Mouse (Mus musculus) CH12.LX (cell line): ENCODE data around the gene Htra2. TPM values are rescaled to one million over a fixed set of nuclear protein-coding genes. Genes with fewer than 3 reads are reported as not detected.

Experiments used
- DNase-seq: peaks from one replicate; pipeline ENCODE4 v3.0.0-alpha.2; 2013; ENCODE audit errors: extremely low read depth
- H3K27ac ChIP-seq: 2 replicates; pipeline ENCODE4 v1.5.1; 2012; ENCODE audit warnings: low read depth, mild to moderate bottlenecking, control low read depth, moderate library complexity; ENCODE audit not compliant: insufficient read depth
- H3K27me3 ChIP-seq: replicated peaks from 2 replicates; pipeline ENCODE3; 2012; ENCODE audit warnings: inconsistent platforms
- H3K36me3 ChIP-seq, 2 experiments: replicated peaks in 1 of 2; 2 replicates each; pipeline versions ENCODE3 to v1.6.1; 2012; ENCODE audit warnings: inconsistent platforms in 1 of 2, low read length in 1 of 2, mild to moderate bottlenecking in 1 of 2, mixed read lengths in 1 of 2, moderate library complexity in 1 of 2; ENCODE audit not compliant: control insufficient read depth in 1 of 2, insufficient read depth in 1 of 2
- H3K4me1 ChIP-seq, 2 experiments: 2 replicates each; pipeline ENCODE4 v1.6.1; 2012; ENCODE audit warnings: inconsistent platforms in 1 of 2, moderate library complexity in 1 of 2; ENCODE audit not compliant: insufficient read depth in 2 of 2, control insufficient read depth in 1 of 2
- H3K4me2 ChIP-seq: 2 replicates; pipeline ENCODE4 v1.6.1; 2012; ENCODE audit warnings: low read depth, mild to moderate bottlenecking, control low read depth; ENCODE audit not compliant: poor library complexity, insufficient read depth, severe bottlenecking
- H3K4me3 ChIP-seq, 3 experiments: fragments of 150-350 bp in 1 of 3; sonication (generic) in 1 of 3; replicated peaks in 1 of 3; 2 replicates each; pipeline versions ENCODE3 to v1.5.1; 2011 to 2012; ENCODE audit warnings: low read depth in 2 of 3, low read length in 2 of 3, mild to moderate bottlenecking in 2 of 3, moderate library complexity in 2 of 3, control low read depth in 1 of 3, improper control_type of control experiment in 1 of 3, inconsistent platforms in 1 of 3, mixed read lengths in 1 of 3; ENCODE audit not compliant: poor library complexity in 1 of 3
- H3K79me2 ChIP-seq: replicated peaks from 2 replicates; pipeline ENCODE4 v1.6.1; 2012; ENCODE audit warnings: mild to moderate bottlenecking, moderate library complexity; ENCODE audit not compliant: control insufficient read depth, poor library complexity, insufficient read depth, severe bottlenecking; ENCODE audit errors: extremely low read depth
- H3K9ac ChIP-seq: 2 replicates; pipeline ENCODE4 v1.6.1; 2012; ENCODE audit warnings: low read depth, mild to moderate bottlenecking, control low read depth, moderate library complexity; ENCODE audit not compliant: insufficient read depth
- H3K9me3 ChIP-seq: replicated peaks from 2 replicates; pipeline ENCODE3; 2012; ENCODE audit warnings: low read length, inconsistent platforms, mixed read lengths
- BHLHE40 ChIP-seq: IDR thresholded peaks from 2 replicates; pipeline ENCODE4 v1.6.1; 2011; ENCODE audit warnings: mild to moderate bottlenecking, low read depth, low read length, improper control_type of control experiment
- CHD2 ChIP-seq: IDR thresholded peaks from 2 replicates; pipeline ENCODE4 v1.6.1; 2011; ENCODE audit warnings: low read length, improper control_type of control experiment
- ELF1 ChIP-seq: IDR thresholded peaks from 2 replicates; pipeline ENCODE4 v1.6.1; 2014; ENCODE audit warnings: low read depth, mild to moderate bottlenecking, inconsistent platforms, low read length, improper control_type of control experiment
- EP300 ChIP-seq: IDR thresholded peaks from 2 replicates; pipeline ENCODE4 v1.6.1; 2011; ENCODE audit warnings: low read length, improper control_type of control experiment
- ETS1 ChIP-seq: conservative IDR thresholded peaks from 2 replicates; pipeline ENCODE4 v1.6.1; 2012; ENCODE audit warnings: low read depth, mild to moderate bottlenecking, inconsistent platforms, low read length, improper control_type of control experiment, moderate library complexity
- GABPA ChIP-seq: IDR thresholded peaks from 2 replicates; pipeline ENCODE4 v1.6.1; 2012; ENCODE audit warnings: low read depth, low read length, improper control_type of control experiment, inconsistent platforms; ENCODE audit not compliant: insufficient replicate concordance
- HCFC1 ChIP-seq: IDR thresholded peaks from 2 replicates; pipeline ENCODE4 v1.6.1; 2012; ENCODE audit warnings: low read depth, mild to moderate bottlenecking, inconsistent platforms, low read length, improper control_type of control experiment
- JUN ChIP-seq: IDR thresholded peaks from 2 replicates; pipeline ENCODE4 v1.6.1; 2011; ENCODE audit warnings: low read depth, mild to moderate bottlenecking, low read length, improper control_type of control experiment, moderate library complexity; ENCODE audit not compliant: insufficient read depth
- MAFK ChIP-seq: IDR thresholded peaks from 2 replicates; pipeline ENCODE4 v1.6.1; 2011; ENCODE audit warnings: low read length, improper control_type of control experiment; ENCODE audit not compliant: insufficient replicate concordance
- MAX ChIP-seq: IDR thresholded peaks from 2 replicates; pipeline ENCODE4 v1.6.1; 2011; ENCODE audit warnings: low read length, improper control_type of control experiment
- MAZ ChIP-seq: IDR thresholded peaks from 2 replicates; pipeline ENCODE4 v1.6.1; 2012; ENCODE audit warnings: low read depth, mild to moderate bottlenecking, inconsistent platforms, low read length, improper control_type of control experiment, moderate library complexity
- MEF2A ChIP-seq: IDR thresholded peaks from 2 replicates; pipeline ENCODE4 v1.6.1; 2014; ENCODE audit warnings: low read depth, mild to moderate bottlenecking, inconsistent platforms, low read length, improper control_type of control experiment, borderline replicate concordance
- MYC ChIP-seq: IDR thresholded peaks from 2 replicates; pipeline ENCODE4 v1.6.1; 2011; ENCODE audit warnings: low read depth, mild to moderate bottlenecking, improper control_type of control experiment, low read length
- NELFE ChIP-seq: IDR thresholded peaks from 2 replicates; pipeline ENCODE4 v1.6.1; 2011; ENCODE audit warnings: low read depth, low read length, improper control_type of control experiment
- NRF1 ChIP-seq: IDR thresholded peaks from 2 replicates; pipeline ENCODE4 v1.6.1; 2014; ENCODE audit warnings: low read depth, mild to moderate bottlenecking, inconsistent platforms, low read length, improper control_type of control experiment, moderate library complexity
- PAX5 ChIP-seq: IDR thresholded peaks from 2 replicates; pipeline ENCODE4 v1.6.1; 2012; ENCODE audit warnings: low read length, inconsistent platforms, mixed read lengths
- POLR2A ChIP-seq: IDR thresholded peaks from 2 replicates; pipeline ENCODE4 v1.6.1; 2011; ENCODE audit warnings: low read depth, mild to moderate bottlenecking, improper control_type of control experiment, low read length
- POLR2AphosphoS2 ChIP-seq: IDR thresholded peaks from 2 replicates; pipeline ENCODE4 v1.6.1; 2011; ENCODE audit warnings: low read depth, low read length, improper control_type of control experiment
- RAD21 ChIP-seq: IDR thresholded peaks from 2 replicates; pipeline ENCODE4 v1.6.1; 2011; ENCODE audit warnings: low read depth, mild to moderate bottlenecking, low read length, improper control_type of control experiment, moderate library complexity
- SIN3A ChIP-seq: IDR thresholded peaks from 2 replicates; pipeline ENCODE4 v1.6.1; 2012; ENCODE audit warnings: low read length, improper control_type of control experiment, inconsistent platforms
- TBP ChIP-seq: conservative IDR thresholded peaks from 2 replicates; pipeline ENCODE4 v1.6.1; 2011; ENCODE audit warnings: low read depth, low read length, improper control_type of control experiment
- TCF12 ChIP-seq: IDR thresholded peaks from 2 replicates; pipeline ENCODE4 v1.6.1; 2014; ENCODE audit warnings: low read depth, mild to moderate bottlenecking, inconsistent platforms, low read length, improper control_type of control experiment
- USF1 ChIP-seq: IDR thresholded peaks from 2 replicates; pipeline ENCODE4 v1.6.1; 2014; ENCODE audit warnings: low read depth, mild to moderate bottlenecking, inconsistent platforms, low read length, improper control_type of control experiment
- ZC3H11A ChIP-seq: IDR thresholded peaks from 2 replicates; pipeline ENCODE4 v1.6.1; 2012; ENCODE audit warnings: low read depth, mild to moderate bottlenecking, inconsistent platforms, low read length, improper control_type of control experiment
- ZKSCAN1 ChIP-seq: IDR thresholded peaks from 2 replicates; pipeline ENCODE4 v1.6.1; 2012; ENCODE audit warnings: low read depth, inconsistent platforms, low read length, improper control_type of control experiment, borderline replicate concordance
- dilution Hi-C: fragments of 300-500 bp; cut with MboI; formaldehyde crosslinking; loops from 2 replicates; pipeline ENCODE4 v1.14.3; 2020; ENCODE audit warnings: low sequenced_read_pairs; ENCODE audit not compliant: extremely low pct_unique_long_range_greater_than_20kb, extremely low pct_ligation_motif_present
- in situ Hi-C: fragments of 300-500 bp; cut with MboI; formaldehyde crosslinking; loops from 3 replicates; pipeline ENCODE4 v1.14.3; 2019; ENCODE audit warnings: low sequenced_read_pairs, low pct_ligation_motif_present, low pct_unique_long_range_greater_than_20kb, mixed read lengths
- polyA plus RNA-seq: library from polyadenylated mRNA; unstranded; fragments of >175 nt; gene quantifications from 2 replicates; pipeline ENCODE4 v1.2.1, GENCODE M21; 2012; ENCODE audit warnings: low read depth; ENCODE audit not compliant: insufficient read length
- total RNA-seq, 2 experiments: library from RNA; depleted of rRNA; stranded (reverse); fragments of 300-350 nt in 1 of 2; fragments of >200 nt in 1 of 2; gene quantifications; 2 replicates each; pipeline ENCODE4 v1.2.3; 2012 to 2014

Gene Htra2
- total and polyA plus RNA-seq, 3 experiments = 113 to 185 (median 137) TPM

DNA sequence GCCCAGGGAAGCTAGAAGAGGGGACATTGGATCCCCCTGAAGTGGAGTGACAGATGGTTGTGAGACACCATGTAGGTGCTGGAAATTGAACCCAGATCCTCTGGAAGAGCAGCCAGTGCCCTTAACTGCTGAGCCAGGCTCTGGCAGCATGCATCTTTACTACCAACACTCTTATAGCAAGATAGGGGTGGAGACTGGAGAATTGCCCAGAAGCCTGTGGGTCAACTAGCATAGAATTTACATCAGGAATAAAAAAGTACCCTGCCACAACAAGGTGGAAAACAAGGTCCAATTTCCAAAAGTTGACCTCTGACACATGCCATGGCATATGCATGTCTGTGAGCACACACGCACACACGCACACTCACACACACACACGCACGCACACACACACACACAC lies 29.9 kb downstream of the Htra2 start:
- Histone ChIP-seq H3K79me2 (no peaks in the 10 kb centered on the region), H3K9ac (no peak overlapping the region), H3K27ac (no peak overlapping the region), H3K4me1 (peaks cover 23 to 56% of the 10 kb centered on the region in 2 experiments), H3K9me3 (no peaks in the 10 kb centered on the region), H3K36me3 (peaks cover 3 to 14% of the 10 kb centered on the region in 2 experiments), H3K4me3 (peak overlapping the region in 1 of 3 experiments; percentile 37), H3K27me3 (no peaks in the 10 kb centered on the region), H3K4me2 (no peak overlapping the region)
- dilution Hi-C loops (no loop called here), in situ Hi-C loops (no loop called here)
- no peak for DNase-seq
- no peak for TF ChIP-seq POLR2AphosphoS2
- no peak for TF ChIP-seq BHLHE40
- TF ChIP-seq EP300 = no peak
- no peak for TF ChIP-seq JUN
- no peak for TF ChIP-seq ZC3H11A
- no peak for TF ChIP-seq CHD2

- no peak for DNase-seq
- H3K4me2 ChIP-seq = no peak overlapping the region
- H3K9me3 ChIP-seq = no peaks in the 10 kb centered on the region
- in situ Hi-C loops (no loop called here), dilution Hi-C loops (no loop called here)
- no peaks in the 10 kb centered on the region for H3K27me3 ChIP-seq
- no peak overlapping the region for H3K9ac ChIP-seq
- H3K4me3 ChIP-seq = no peak overlapping the region
- H3K27ac ChIP-seq = no peak overlapping the region
- H3K36me3 ChIP-seq = peaks cover 0 to 6% of the 10 kb centered on the region in 2 experiments
- H3K4me1 ChIP-seq = peaks cover 23 to 53% of the 10 kb centered on the region in 2 experiments
- no peak for TF ChIP-seq NELFE
- no peak for TF ChIP-seq ZKSCAN1
- TF ChIP-seq EP300 = 0 out of 2 replicates have a peak, but pooled peaks have one; percentile 14
- TF ChIP-seq PAX5 = no peak
- no peak for TF ChIP-seq MAFK
- no peaks in the 10 kb centered on the region for H3K79me2 ChIP-seq
Observed at GRCm38 (mm10) chr6:83024421-83024820, 30.7 kb downstream of the Htra2 start.

DNA sequence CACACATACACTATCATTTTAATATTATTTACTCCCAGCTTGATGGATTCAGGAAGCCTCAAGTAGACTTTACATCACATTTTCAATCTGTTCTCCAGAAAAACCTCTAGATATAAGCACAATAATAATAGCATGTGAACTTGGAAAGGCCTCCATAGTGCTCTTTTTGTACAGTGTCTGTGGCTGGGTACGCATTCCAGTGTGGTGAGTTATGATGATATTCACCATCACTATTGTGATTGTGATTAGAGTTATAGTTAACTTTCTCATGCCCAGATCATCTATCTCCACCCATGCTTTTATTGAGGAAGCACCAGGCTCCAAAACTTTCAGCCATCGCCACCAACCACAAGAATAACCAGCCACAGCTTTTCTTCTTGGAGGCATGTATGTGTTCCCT lies 31.3 kb downstream of the Htra2 start:
- Histone ChIP-seq H3K9ac (no peak overlapping the region), H3K27me3 (no peaks in the 10 kb centered on the region), H3K4me2 (no peak overlapping the region), H3K4me3 (no peak overlapping the region), H3K27ac (no peak overlapping the region), H3K4me1 (peaks cover 23 to 47% of the 10 kb centered on the region in 2 experiments), H3K79me2 (no peaks in the 10 kb centered on the region), H3K9me3 (no peaks in the 10 kb centered on the region), H3K36me3 (no peaks in the 10 kb centered on the region)
- no peak for DNase-seq
- no peak for TF ChIP-seq EP300
- no peak for TF ChIP-seq SIN3A
- TF ChIP-seq TBP = no peak
- no peak for TF ChIP-seq POLR2A
- no peak for TF ChIP-seq POLR2AphosphoS2
- TF ChIP-seq BHLHE40 = no peak
- TF ChIP-seq MYC = no peak
- no peak for TF ChIP-seq NRF1
- TF ChIP-seq ETS1 = no peak
- no peak for TF ChIP-seq MEF2A
- no peak for TF ChIP-seq RAD21
- no peak for TF ChIP-seq TCF12
- no peak for TF ChIP-seq MAFK
- TF ChIP-seq ELF1 = no peak
- TF ChIP-seq HCFC1 = no peak
- TF ChIP-seq MAZ = no peak
- TF ChIP-seq GABPA = no peak
- no peak for TF ChIP-seq MAX
- no peak for TF ChIP-seq USF1
- in situ Hi-C loops = no loop called here
- dilution Hi-C loops = no loop called here
